Mouse (Mus musculus): ENCODE results near the gene Pcsk6. TPM values are rescaled to one million over a fixed set of nuclear protein-coding genes. Genes with fewer than 3 reads are reported as not detected.

Pcsk6 gene
- total RNA-seq, 4 experiments from 2014 or later = 12.8 to 23.4 (median 18.9) TPM

DNA sequence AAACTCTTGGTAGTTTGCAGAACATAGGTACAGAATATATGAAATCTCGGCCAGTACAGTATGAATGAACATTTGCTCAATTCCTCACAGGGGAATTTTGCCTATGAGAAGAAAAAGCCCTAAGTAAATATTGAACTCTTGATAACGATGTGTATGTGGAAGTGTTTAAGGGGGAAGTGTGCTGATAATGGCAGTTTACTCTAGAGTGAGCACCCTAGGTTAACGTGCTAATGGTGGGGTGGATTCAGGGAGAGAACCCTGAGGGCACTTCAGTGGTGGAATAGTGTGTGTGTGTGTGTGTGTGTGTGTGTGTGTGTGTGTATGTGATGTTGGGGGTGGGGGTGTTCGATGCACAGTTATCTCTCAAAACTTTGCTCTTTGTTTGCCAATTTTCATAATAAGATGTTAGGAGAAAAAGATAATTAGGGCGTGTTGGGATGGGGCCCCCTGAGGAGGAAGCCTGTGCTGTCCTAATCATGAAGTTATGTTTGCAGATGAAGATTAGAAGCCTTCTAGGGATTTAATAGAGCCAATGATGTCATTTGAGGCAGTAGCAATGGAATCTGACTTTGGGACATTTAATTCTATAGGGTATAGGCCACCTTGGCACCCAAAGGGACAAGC, 19.2 kb downstream of the Pcsk6 start:
- no peak for DNase-seq (ENCODE audit: low spot score in 2 of 2)

DNA sequence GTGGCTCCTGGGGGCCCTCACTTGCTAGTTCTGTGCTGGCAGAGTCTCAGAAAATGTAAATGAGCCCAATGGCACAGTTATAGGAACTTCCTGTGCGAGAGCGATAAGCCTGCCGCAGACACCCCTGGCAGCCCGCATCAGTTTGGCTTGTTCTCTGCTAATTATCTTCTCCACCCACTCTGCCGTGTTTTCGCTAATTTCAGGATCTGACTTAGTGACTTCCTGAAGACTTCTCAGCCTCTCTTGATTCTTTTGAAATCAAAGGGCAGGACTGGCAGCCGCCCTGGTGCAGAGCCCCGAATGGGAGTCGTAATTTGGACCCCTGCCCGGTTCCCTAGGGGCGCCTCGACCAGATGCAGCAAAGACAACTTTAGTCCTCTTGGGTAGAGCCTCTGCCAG, 19.8 kb downstream of the Pcsk6 start:
- no peak for DNase-seq (ENCODE audit: low spot score in 2 of 2)

- DNase-seq (ENCODE audit: low spot score in 2 of 2) = no peak
Measured at GRCm38 (mm10) chr7:65884928-65885327, 23.4 kb downstream of the Pcsk6 start.

DNA sequence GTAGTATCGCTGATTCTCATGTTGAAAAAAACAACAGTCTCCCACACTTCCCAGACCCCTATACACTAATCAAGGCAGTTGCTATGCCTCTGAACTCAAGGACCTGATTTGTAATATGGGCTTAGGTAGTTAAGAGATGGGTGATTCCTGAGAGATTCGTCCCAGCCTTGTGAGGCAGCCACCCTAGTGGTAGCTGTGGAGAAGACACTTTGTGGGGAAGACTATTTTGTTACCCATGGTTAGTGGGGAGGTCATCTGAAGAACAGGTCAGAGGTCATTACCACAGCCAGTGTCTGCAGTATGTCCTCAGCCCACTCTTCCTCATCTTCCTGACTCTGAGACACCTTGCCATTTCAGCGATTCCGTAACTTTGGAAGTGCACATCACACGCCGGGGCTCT, 24.3 kb downstream of the Pcsk6 start:
- DNase-seq (ENCODE audit: low spot score in 2 of 2) = no peak

- no peak for DNase-seq (ENCODE audit: low spot score in 2 of 2)
Measured at GRCm38 (mm10) chr7:65891831-65892230, 30.3 kb downstream of the Pcsk6 start.

DNA sequence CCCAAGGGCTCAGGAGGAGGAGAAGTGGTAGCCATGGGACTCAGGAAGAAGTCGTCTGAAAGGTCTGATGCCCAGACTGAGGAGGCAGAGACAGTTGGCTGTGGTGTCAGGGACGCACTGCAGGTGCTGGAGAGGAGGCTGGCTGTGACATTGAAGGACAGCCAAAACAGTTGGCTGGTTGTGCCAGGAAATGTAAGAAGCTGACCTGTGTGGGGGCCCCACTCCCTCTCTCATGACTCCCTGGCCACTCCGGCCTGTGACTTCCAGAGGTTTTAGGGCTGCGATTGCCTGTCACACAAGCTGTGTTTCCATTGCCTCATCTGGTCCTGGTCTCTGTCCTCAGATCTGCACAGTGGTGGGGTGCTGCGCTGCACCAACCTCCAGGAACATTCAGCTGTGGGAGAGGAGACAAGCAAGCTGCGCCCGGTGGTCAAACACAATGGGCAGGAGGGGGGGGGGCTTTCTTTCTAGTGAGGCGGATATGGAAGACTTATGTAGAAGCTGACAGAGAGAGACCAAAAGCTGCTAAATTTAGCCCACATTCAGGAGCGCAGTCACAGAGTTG, 30.8 kb downstream of the Pcsk6 start:
- no peak for DNase-seq (ENCODE audit: low spot score in 2 of 2)

DNA sequence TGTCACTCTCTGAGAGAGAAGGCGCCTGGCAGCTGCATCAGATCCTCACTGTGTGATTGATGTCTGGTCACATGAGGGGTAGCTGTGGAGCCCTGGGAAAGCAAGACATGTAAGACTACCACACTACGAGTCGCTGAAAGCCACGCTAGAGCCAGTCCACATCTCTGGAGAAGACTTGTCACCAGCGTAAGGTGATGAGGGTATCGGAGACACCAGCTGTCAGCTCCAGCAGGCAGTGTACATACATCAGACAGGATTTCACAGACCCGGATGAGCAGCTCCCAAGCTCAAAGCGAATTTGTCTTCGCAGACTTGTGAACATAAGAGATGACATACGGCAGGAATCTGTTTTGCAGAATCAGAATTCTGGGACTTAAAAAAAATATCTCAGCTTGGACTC, 32.0 kb downstream of the Pcsk6 start:
- DNase-seq (ENCODE audit: low spot score in 2 of 2) = peak in 1 of 2 experiments; percentile 50

DNA sequence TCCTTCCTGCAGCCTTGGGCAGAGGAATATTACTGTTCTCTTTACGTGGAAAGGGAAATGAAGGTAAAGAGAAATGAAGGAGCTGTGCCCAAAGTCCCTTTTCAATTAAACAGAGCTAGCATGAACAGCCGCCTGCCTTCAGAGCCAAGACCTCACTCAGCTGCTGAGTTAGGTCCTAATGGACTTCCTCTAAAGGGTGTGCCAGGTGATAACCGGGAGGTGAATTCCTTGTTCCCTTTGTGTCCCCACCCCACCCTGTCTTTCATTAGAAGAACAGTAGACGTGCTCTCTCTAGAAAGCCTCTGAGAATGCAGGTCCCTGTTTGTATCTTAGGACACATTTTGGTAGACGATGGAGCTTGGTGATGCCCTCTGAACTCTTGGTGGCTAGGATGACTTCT, 33.7 kb downstream of the Pcsk6 start:
- DNase-seq (ENCODE audit: low spot score in 2 of 2) = no peak

- no peak for DNase-seq (ENCODE audit: low spot score in 2 of 2)
Measured at GRCm38 (mm10) chr7:65901231-65901630, 39.7 kb downstream of the Pcsk6 start.

DNA sequence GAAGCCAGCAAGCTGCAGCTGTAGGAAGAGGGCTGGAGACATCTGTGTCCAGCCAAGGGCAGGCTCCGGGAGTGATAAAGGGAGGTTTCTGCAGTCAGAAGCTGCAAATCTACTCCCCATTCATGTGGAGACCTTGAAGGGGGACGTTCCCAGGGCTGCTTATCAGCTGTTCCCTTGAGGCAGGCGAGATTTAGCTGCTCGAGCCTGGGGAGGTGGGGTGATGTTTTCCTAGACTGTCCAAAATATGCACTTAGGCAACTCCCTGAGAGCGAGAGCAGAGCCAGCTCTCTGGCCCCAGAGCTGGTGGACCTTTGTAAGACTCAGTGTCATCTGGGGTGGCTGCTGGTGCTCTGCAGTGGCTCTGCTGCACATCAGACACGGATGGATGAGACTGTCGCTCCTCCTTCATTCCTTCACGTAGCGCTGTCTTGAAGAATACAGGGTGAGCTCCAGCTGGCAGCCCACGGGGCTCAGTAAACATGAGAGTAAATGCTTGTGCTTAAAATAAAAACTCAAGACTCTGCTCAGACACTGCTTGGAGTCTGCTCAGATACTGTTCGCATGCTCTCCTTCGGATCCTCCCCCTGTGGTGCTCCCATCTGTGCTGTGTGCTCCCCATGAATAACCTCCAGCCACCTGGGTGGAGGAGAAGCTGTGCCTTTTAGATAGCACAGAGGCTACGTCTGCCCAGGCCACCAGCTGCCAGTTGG, 41.1 kb downstream of the Pcsk6 start:
- DNase-seq (ENCODE audit: low spot score in 2 of 2) = peak; percentile 12 to 32

GRCm38 (mm10) chr7:65903456-65903855, 41.9 kb downstream of the Pcsk6 start:
- no peak for DNase-seq (ENCODE audit: low spot score in 2 of 2)

- no peak for DNase-seq (ENCODE audit: low spot score in 2 of 2)
Measured at GRCm38 (mm10) chr7:65906528-65907272, 45.2 kb downstream of the Pcsk6 start.

DNA sequence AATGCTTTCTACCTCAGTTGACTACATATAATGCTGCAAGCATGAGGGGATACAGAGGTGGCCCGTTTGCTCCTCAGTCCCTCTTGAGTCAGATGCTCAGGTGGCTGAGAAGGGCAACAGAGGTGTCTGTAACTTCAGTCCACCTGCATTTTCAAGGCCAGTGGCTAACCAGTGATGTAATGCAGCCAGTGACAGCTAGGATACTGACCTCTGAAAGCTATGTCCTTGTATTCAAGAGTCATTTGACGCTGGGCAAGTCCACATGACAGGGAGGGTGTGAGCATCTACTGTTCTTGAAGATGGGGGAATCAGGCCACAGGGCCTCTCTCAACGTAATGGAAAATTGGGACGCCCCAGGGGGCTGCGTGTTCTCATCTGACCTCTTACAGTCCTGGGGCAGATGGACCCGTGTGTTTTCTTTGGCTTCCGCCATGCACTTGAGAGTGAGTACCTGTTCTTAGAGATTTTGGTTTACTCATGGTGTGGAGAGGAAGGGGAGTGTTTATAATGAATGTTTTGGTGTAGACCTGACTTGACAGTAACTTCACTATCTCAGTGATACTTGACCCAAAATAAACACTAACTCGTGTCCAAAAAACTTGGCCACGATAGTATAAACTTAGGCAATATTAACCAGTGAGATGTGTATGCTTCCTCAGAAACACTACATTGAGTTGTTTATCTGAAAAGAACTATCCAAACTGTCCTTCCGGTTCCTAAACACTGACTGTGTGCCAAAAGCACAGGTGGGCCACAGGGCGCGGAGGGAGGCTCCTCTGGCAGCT, 48.0 kb downstream of the Pcsk6 start:
- no peak for DNase-seq (ENCODE audit: low spot score in 2 of 2)

GRCm38 (mm10) chr7:65913088-65913610, 51.6 kb downstream of the Pcsk6 start:
- no peak for DNase-seq (ENCODE audit: low spot score in 2 of 2)

DNA sequence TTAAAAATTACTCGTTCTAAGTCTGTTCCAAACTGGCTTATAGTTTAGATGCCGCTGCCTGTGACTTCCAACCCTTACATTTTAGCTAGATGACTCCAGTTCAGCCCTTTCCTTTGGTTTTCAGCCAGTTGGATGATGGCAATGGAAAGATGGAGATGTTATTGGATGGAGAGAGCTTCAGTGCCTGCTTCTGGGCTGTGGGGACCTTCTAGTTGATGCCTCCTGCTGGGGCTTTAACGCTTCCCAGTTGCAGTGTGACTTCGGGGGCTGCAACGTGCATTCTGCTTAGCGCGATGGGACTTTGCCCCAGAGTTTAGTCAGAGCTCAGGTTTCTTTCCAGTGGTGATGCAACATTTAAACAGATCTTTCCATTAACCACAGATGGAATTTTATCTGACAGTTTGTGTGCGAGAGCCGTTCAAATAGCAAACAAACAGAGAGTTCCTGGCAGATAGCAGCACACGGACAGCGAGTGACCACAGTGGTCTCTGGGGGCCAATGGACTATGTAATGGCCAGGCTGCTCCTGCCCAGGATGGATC, 53.3 kb downstream of the Pcsk6 start:
- DNase-seq (ENCODE audit: low spot score in 2 of 2) = no peak

GRCm38 (mm10) chr7:65915821-65916220, 54.3 kb downstream of the Pcsk6 start:
- no peak for DNase-seq (ENCODE audit: low spot score in 2 of 2)

DNA sequence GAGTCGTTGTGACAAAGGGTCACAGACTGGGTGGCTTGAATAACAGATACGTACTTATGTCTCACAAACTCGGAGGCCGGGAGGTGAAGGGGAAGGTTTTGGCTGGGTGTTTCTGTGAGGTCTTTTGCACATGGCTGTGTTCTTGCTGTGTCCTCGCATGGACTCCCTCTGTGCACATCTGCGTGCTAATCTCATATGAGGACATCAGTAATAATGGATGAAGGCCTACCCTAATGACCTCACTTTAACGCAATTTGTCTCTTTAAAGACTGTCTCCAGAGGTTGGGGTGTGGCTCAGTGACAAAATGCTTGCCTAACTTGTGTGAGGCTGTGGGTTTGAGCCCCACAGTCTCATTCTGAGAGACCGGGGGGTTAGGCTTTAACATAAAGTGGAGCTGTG, 55.0 kb downstream of the Pcsk6 start:
- no peak for DNase-seq (ENCODE audit: low spot score in 2 of 2)

- DNase-seq (ENCODE audit: low spot score in 2 of 2) = no peak
Measured at GRCm38 (mm10) chr7:65918431-65918830, 56.9 kb downstream of the Pcsk6 start.

GRCm38 (mm10) chr7:65929398-65929797, 67.9 kb downstream of the Pcsk6 start:
- no peak for DNase-seq (ENCODE audit: low spot score in 2 of 2)

DNA sequence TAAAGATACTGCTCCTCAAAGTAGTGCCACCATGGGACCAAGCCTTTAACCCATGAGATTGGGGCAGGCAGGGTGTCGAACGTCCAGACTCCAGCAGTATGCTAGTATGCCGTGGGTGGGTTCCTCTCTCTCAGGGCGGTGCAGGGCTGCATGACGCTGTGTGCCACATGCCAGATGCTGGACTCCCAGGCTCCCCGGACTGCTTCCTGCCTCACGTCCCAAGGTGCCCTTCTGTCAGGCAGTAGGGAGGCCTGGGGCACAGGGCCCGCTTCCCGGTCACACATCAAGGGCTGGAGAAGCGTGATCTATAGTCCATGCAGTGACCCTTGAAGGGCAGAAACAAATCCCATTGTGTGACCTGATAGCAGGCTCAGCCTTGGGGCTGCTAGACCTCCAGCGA, 68.9 kb downstream of the Pcsk6 start:
- no peak for DNase-seq (ENCODE audit: low spot score in 2 of 2)

Data from layer of hippocampus, adult 8-10 months (tissue).